Mouse (Mus musculus) limb, embryonic 11.5 days (tissue): ENCODE results near the gene Erp27. TPM values are rescaled to one million over a fixed set of nuclear protein-coding genes. Genes with fewer than 3 reads are reported as not detected.
A peak's percentile ranks its signal among the peaks of the same experiment; 100 is the strongest.

Source experiments
- ATAC-seq: fragments of 200-750 bp; cut with Nextera tagmentation; 2 replicates; pipeline ENCODE4 v1.8.0; 2017; ENCODE audit warnings: low read depth; ENCODE audit not compliant: insufficient number of reproducible peaks, low FRiP score, low TSS enrichment
- DNase-seq: peaks from one replicate; pipeline ENCODE4 v3.0.0-alpha.2; 2015; ENCODE audit warnings: low spot score
- H3K27ac ChIP-seq: fragments of 300-500 bp; sonication (generic); replicated peaks from 2 replicates; pipeline ENCODE4 v1.5.1; 2014; ENCODE audit warnings: low read depth, mild to moderate bottlenecking, low read length
- H3K27me3 ChIP-seq: fragments of 300-500 bp; sonication (generic); 2 replicates; pipeline ENCODE4 v1.6.1; 2014; ENCODE audit warnings: mild to moderate bottlenecking, low read length, mixed read lengths; ENCODE audit not compliant: control insufficient read depth, insufficient read depth
- H3K36me3 ChIP-seq: fragments of 300-500 bp; sonication (generic); 2 replicates; pipeline ENCODE4 v1.6.1; 2014; ENCODE audit warnings: mild to moderate bottlenecking, low read length, moderate library complexity, mixed read lengths; ENCODE audit not compliant: control insufficient read depth, insufficient read depth
- H3K4me1 ChIP-seq: fragments of 300-500 bp; sonication (generic); 2 replicates; pipeline ENCODE4 v1.6.1; 2014; ENCODE audit warnings: low read length, mixed read lengths; ENCODE audit not compliant: control insufficient read depth, insufficient read depth
- H3K4me2 ChIP-seq: fragments of 300-500 bp; sonication (generic); 2 replicates; pipeline ENCODE4 v1.6.1; 2014; ENCODE audit warnings: low read depth, mild to moderate bottlenecking, moderate library complexity; ENCODE audit not compliant: severe bottlenecking
- H3K4me3 ChIP-seq: fragments of 300-500 bp; sonication (generic); 2 replicates; pipeline ENCODE4 v1.5.1; 2014; ENCODE audit warnings: low read depth, low read length
- H3K9ac ChIP-seq: fragments of 300-500 bp; sonication (generic); 2 replicates; pipeline ENCODE4 v1.6.1; 2014; ENCODE audit warnings: mild to moderate bottlenecking, low read length
- H3K9me3 ChIP-seq: fragments of 300-500 bp; sonication (generic); 2 replicates; pipeline ENCODE4 v1.6.1; 2016; ENCODE audit warnings: low read length; ENCODE audit not compliant: control insufficient read depth
- WGBS: fragments of 180-500 bp; shearing (Covaris S2); extraction: QIAGEN DNeasy Blood & Tissue Kit; methylation state at CpG from one replicate; pipeline ENCODE4 v1.1.7; 2014; 5-methylcytosine and 5-hydroxymethylcytosine counted together
- polyA plus RNA-seq: library from polyadenylated mRNA; unstranded; fragments of >200 nt; fragmentation: Nextera tagmentation; extraction: Ambion mirVana; gene quantifications from 2 replicates; pipeline ENCODE4 v1.2.1, GENCODE M21; 2014

The Erp27 gene
- polyA plus RNA-seq, 1 experiment from 2014 or later, result 0.31 TPM

GRCm38 (mm10) chr6:136921601-136922000 lies 379 bp downstream of the Erp27 start:
- H3K27ac ChIP-seq, result no peak overlapping the region
- no peak overlapping the region for H3K4me2 ChIP-seq
- no peaks in the 10 kb centered on the region for H3K9me3 ChIP-seq
- H3K4me3 ChIP-seq, result no peak overlapping the region
- 67% methylated on average over 7 of the region's 7 CpGs for WGBS
- no peaks in the 10 kb centered on the region for H3K4me1 ChIP-seq
- H3K27me3 ChIP-seq, result no peaks in the 10 kb centered on the region
- no peak overlapping the region for H3K9ac ChIP-seq
- ATAC-seq (no peak), DNase-seq (no peak)
- H3K36me3 ChIP-seq, result no peaks in the 10 kb centered on the region

- H3K27me3 ChIP-seq, result no peaks in the 10 kb centered on the region
- no peak overlapping the region for H3K9ac ChIP-seq
- no peak overlapping the region for H3K27ac ChIP-seq
- DNase-seq, result peak; percentile 82
- no peaks in the 10 kb centered on the region for H3K4me1 ChIP-seq
- H3K4me3 ChIP-seq, result no peak overlapping the region
- WGBS, result 45% methylated on average over 16 of the region's 16 CpGs
- ATAC-seq, result peak; percentile 14; the same call in 1 of the 2 replicates
- H3K36me3 ChIP-seq, result no peaks in the 10 kb centered on the region
- no peaks in the 10 kb centered on the region for H3K9me3 ChIP-seq
- no peak overlapping the region for H3K4me2 ChIP-seq
Observed at GRCm38 (mm10) chr6:136920320-136921257, 1.4 kb downstream of the Erp27 start.

GRCm38 (mm10) chr6:136917885-136918284 lies 4.1 kb downstream of the Erp27 start:
- Histone ChIP-seq H3K4me2 (no peak overlapping the region), H3K9ac (no peak overlapping the region), H3K4me3 (no peak overlapping the region), H3K27ac (no peak overlapping the region), H3K4me1 (peaks cover 6% of the 10 kb centered on the region), H3K9me3 (no peaks in the 10 kb centered on the region), H3K27me3 (no peaks in the 10 kb centered on the region), H3K36me3 (no peaks in the 10 kb centered on the region)
- ATAC-seq (peak; percentile 67), DNase-seq (peak; percentile 41)
- 0% methylated on average over 2 of the region's 2 CpGs for WGBS

GRCm38 (mm10) chr6:136915721-136916395 lies 6.1 kb downstream of the Erp27 start:
- H3K9ac ChIP-seq, result no peak overlapping the region
- H3K27me3 ChIP-seq, result no peaks in the 10 kb centered on the region
- no peak for ATAC-seq
- DNase-seq, result no peak
- H3K9me3 ChIP-seq, result no peaks in the 10 kb centered on the region
- no peak overlapping the region for H3K4me2 ChIP-seq
- no peak overlapping the region for H3K27ac ChIP-seq
- H3K36me3 ChIP-seq, result no peaks in the 10 kb centered on the region
- H3K4me3 ChIP-seq, result no peak overlapping the region
- peaks cover 6% of the 10 kb centered on the region for H3K4me1 ChIP-seq
- WGBS, result 87% methylated on average over 8 of the region's 8 CpGs

- no peaks in the 10 kb centered on the region for H3K9me3 ChIP-seq
- peaks cover 6% of the 10 kb centered on the region for H3K4me1 ChIP-seq
- H3K27ac ChIP-seq, result no peak overlapping the region; the same call in 1 of the 2 replicates
- no peak overlapping the region for H3K4me3 ChIP-seq
- DNase-seq, result no peak
- no peaks in the 10 kb centered on the region for H3K27me3 ChIP-seq
- no peak overlapping the region; the same call in 1 of the 2 replicates for H3K4me2 ChIP-seq
- H3K9ac ChIP-seq, result no peak overlapping the region
- no peaks in the 10 kb centered on the region for H3K36me3 ChIP-seq
- 91% methylated on average over 6 of the region's 6 CpGs for WGBS
- no peak for ATAC-seq
Observed at GRCm38 (mm10) chr6:136914234-136914633, 7.7 kb downstream of the Erp27 start.

- Histone ChIP-seq H3K4me2 (peak overlapping the region; percentile 28), H3K27ac (peak overlapping the region; percentile 80), H3K27me3 (no peaks in the 10 kb centered on the region), H3K4me1 (peaks cover 6% of the 10 kb centered on the region), H3K4me3 (no peak overlapping the region), H3K9me3 (no peaks in the 10 kb centered on the region), H3K36me3 (no peaks in the 10 kb centered on the region), H3K9ac (0 out of 2 replicates have a peak overlapping the region, but pooled peaks have one; percentile 38)
- WGBS, result 8% methylated on average over 18 of the region's 18 CpGs
- DNase-seq (peak; percentile 77), ATAC-seq (peak; percentile 51)
Observed at GRCm38 (mm10) chr6:136913384-136914126, 8.4 kb downstream of the Erp27 start.

GRCm38 (mm10) chr6:136912751-136913265 lies 9.2 kb downstream of the Erp27 start:
- WGBS, result 82% methylated on average over 1 of the region's 2 CpGs
- H3K36me3 ChIP-seq, result no peaks in the 10 kb centered on the region
- no peak overlapping the region for H3K4me3 ChIP-seq
- H3K27ac ChIP-seq, result no peak overlapping the region
- H3K9me3 ChIP-seq, result no peaks in the 10 kb centered on the region
- no peak overlapping the region for H3K4me2 ChIP-seq
- no peak overlapping the region for H3K9ac ChIP-seq
- ATAC-seq (no peak), DNase-seq (no peak)
- H3K27me3 ChIP-seq, result no peaks in the 10 kb centered on the region
- peaks cover 6% of the 10 kb centered on the region for H3K4me1 ChIP-seq
